Mouse (Mus musculus) thymus, postnatal 4 days (tissue): ENCODE measurements at regions not wholly inside any gene's neighbourhood (a gene's known extent, or its start where the extent isn't known, plus 50 kb on each side); places are given as distances from the start of the nearest gene placed in this dataset.

ENCODE experiments used
- DNase-seq: peaks from one replicate; pipeline ENCODE4 v3.0.0; 2021

GRCm38 (mm10) chr12:27283964-27284363, 58.4 kb downstream of the Sox11 start:
- DNase-seq, result no peak

- DNase-seq, result no peak
Measured at GRCm38 (mm10) chr12:27261965-27262364, 80.4 kb downstream of the Sox11 start.

- no peak for DNase-seq
Measured at GRCm38 (mm10) chr12:27254125-27254524, 88.2 kb downstream of the Sox11 start.

GRCm38 (mm10) chr12:27251521-27251920, 90.9 kb downstream of the Sox11 start:
- DNase-seq, result no peak

GRCm38 (mm10) chr12:27248545-27248855, 93.9 kb downstream of the Sox11 start:
- no peak for DNase-seq

- no peak for DNase-seq
Measured at GRCm38 (mm10) chr12:27247756-27248544, 94.4 kb downstream of the Sox11 start.

- DNase-seq, result no peak
Measured at GRCm38 (mm10) chr12:27235748-27236147, 106.6 kb downstream of the Sox11 start.

GRCm38 (mm10) chr12:27221541-27221940, 120.8 kb downstream of the Sox11 start:
- no peak for DNase-seq

GRCm38 (mm10) chr12:27201191-27201590, 141.2 kb downstream of the Sox11 start:
- DNase-seq, result no peak

- DNase-seq, result no peak
Measured at GRCm38 (mm10) chr12:27194001-27194400, 148.4 kb downstream of the Sox11 start.

- no peak for DNase-seq
Measured at GRCm38 (mm10) chr12:27191916-27192315, 150.5 kb downstream of the Sox11 start.

- DNase-seq, result no peak
Measured at GRCm38 (mm10) chr12:27187480-27187879, 154.9 kb downstream of the Sox11 start.

- no peak for DNase-seq
Measured at GRCm38 (mm10) chr12:27182397-27183375, 159.7 kb downstream of the Sox11 start.

GRCm38 (mm10) chr12:27173561-27173960, 168.8 kb downstream of the Sox11 start:
- no peak for DNase-seq

GRCm38 (mm10) chr12:27173151-27173550, 169.2 kb downstream of the Sox11 start:
- DNase-seq, result no peak

- DNase-seq, result no peak
Measured at GRCm38 (mm10) chr12:27171595-27171994, 170.8 kb downstream of the Sox11 start.

- no peak for DNase-seq
Measured at GRCm38 (mm10) chr12:27164920-27165504, 177.4 kb downstream of the Sox11 start.

- DNase-seq, result no peak
Measured at GRCm38 (mm10) chr12:27160063-27160686, 182.2 kb downstream of the Sox11 start.

- no peak for DNase-seq
Measured at GRCm38 (mm10) chr12:27159416-27160062, 182.8 kb downstream of the Sox11 start.

- no peak for DNase-seq
Measured at GRCm38 (mm10) chr12:27150871-27151853, 191.2 kb downstream of the Sox11 start.

- DNase-seq, result no peak
Measured at GRCm38 (mm10) chr12:27143310-27143709, 199.1 kb downstream of the Sox11 start.
